Mouse (Mus musculus) gastrocnemius, adult 2 months (tissue): ENCODE measurements at regions not wholly inside any gene's neighbourhood (a gene's known extent, or its start where the extent isn't known, plus 50 kb on each side); places are given as distances from the start of the nearest gene placed in this dataset.
A peak's percentile ranks its signal among the peaks of the same experiment; 100 is the strongest.

Source experiments
- DNase-seq: peaks from one replicate; pipeline ENCODE4 v3.0.0; 2022
- H3K27ac ChIP-seq: fragments of 200-600 bp; 2 replicates; pipeline ENCODE4 v1.8.1; 2022; ENCODE audit warnings: mild to moderate bottlenecking
- H3K4me3 ChIP-seq: fragments of 200-600 bp; 2 replicates; pipeline ENCODE4 v1.8.1; 2022; ENCODE audit warnings: mild to moderate bottlenecking, moderate library complexity
- CTCF ChIP-seq: fragments of 200-600 bp; IDR thresholded peaks from 2 replicates; pipeline ENCODE4 v1.8.1; 2022; ENCODE audit warnings: antibody characterized with exemption, mild to moderate bottlenecking, moderate library complexity
- intact Hi-C: fragments of 180-260 bp; cut with DNase I; formaldehyde crosslinking; loops from one replicate; pipeline ENCODE4 v1.15.1; 2025

DNA sequence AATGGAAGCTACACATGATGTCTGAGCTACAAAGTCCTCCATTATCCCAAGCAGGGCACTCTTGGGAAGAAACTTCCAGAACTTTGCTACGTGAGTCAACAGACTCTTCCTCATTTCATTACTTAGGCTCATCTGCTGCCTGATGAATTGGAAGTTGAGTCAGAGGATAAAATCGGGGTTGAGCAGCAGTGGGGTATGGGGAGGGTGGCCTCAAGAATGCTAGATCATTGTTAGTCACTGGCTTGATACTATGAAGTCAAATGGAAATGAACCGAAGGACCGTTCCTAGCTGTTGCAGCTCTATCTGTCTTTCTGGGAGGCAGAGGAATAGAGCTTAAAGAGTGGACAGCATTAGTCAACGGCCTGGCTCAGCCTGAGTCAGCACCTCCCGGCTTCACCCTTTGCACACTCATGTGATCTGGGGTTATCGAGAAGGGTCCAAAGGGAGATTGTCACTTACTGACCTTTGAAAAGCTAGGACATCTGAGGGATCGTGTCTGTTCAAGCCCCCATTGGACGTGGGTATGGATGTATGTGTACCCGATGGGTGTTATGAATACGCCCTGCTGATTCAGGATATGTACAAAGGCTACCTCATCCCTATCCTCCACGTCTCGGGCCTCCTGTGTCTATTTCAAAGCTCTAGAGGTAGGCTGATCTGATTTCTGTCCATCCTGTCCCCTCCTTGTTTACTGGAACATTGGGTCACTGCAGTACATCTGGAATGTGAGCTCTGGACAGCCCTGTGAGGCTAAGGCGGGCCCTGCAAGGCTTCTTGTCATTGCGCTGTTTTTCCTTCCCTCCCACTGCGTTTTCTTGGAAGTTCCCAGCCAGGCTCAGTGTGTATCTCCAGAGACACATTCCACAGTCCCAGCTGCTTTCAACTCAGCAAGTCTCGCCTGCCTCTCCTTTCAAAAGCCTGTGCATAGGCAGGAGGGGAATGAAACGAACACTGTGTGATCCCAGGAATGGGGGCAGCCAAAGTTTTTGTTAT, 135.4 kb upstream of the Zfp648 start:
- H3K27ac ChIP-seq, result peak overlapping the region; percentile 84
- H3K4me3 ChIP-seq, result no peak overlapping the region
- no peak for TF ChIP-seq CTCF
- peak; percentile 78 for DNase-seq
- intact Hi-C loops, result no loop called here

DNA sequence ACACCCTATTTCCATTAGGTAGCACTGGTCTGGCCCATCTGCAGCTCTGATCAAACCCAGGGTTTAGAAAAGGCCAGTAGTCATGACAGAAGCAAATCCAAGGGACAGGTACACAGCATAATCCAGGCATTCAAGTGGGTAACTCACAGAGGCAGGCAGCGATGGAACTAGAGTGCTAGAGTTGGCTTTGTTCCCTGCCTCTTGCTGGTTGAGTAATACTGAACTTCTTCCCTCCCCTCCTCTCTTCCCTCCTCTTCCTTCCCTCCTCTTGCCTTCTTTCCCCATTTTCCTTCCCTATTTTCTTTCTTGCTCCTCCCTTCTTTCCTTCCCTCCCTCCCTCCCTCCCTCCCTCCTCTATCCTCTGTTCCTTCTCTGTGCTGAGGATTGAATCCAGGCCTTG, 133.1 kb upstream of the Zfp648 start:
- H3K4me3 ChIP-seq, result no peak overlapping the region
- no peak for TF ChIP-seq CTCF
- no peak for DNase-seq
- intact Hi-C loops, result no loop called here
- H3K27ac ChIP-seq, result no peak overlapping the region

DNA sequence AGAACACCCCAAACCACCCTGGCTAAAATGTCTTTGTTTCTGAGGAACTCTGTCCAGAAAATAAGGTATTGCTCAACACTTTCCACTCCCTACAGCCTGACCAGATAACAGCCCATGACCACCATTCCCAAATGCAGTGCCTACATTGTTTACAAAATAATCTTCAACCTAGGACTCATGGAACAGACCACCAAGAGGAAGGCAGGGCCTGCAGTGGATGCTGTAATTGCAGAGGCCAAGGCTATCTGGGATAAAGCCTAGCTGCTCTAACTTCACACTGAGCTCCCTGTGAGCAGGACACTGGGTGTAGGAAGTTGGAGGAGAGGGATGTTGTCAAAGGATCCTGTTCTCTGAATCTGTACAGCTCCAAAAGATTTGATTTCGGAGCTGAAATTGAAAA, 126.7 kb upstream of the Zfp648 start:
- Histone ChIP-seq H3K27ac (no peak overlapping the region), H3K4me3 (no peak overlapping the region)
- DNase-seq, result no peak
- TF ChIP-seq CTCF, result no peak
- intact Hi-C loops, result no loop called here

DNA sequence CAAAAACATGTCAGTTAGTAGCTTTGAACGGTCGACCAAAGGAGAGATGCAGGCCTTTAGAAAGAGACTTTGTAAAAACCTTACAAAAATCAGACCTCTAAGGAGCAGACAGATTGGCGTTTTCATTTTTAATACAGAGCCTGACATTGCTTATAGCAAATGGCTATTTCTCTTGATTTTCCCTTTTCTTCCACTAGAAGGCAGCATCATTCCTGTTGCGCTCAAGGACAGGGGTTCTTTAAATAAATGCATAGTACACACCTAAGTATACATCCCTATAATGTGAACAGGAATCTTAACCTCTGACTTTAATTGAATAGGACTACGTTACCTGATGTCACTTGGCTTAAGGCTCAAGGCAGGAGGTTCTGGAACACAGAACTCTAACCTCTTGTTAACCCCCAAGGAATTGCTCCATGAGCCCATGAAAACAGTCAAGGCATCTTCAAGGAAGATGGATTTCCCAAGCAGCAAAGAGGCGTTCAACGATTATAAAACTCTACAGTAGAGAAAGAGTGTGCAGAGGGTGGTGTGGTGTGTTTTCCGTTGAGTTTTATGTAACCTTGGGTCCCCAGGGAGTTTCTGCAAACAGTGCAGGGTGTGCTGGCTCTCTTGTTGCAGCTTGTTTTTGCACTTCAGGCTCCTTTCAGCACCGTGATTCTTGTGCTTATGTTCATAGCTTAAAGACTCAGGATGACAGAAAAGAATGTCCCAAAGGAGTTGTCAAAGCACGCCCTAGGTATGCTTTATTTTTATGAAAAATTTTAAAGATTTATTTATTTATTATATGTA, 124.1 kb upstream of the Zfp648 start:
- no peak for DNase-seq
- intact Hi-C loops, result loop anchor here (1.0 kb wide), 2 partner anchors 41 to 104 kb away; no protein-coding TSS in a partner anchor

DNA sequence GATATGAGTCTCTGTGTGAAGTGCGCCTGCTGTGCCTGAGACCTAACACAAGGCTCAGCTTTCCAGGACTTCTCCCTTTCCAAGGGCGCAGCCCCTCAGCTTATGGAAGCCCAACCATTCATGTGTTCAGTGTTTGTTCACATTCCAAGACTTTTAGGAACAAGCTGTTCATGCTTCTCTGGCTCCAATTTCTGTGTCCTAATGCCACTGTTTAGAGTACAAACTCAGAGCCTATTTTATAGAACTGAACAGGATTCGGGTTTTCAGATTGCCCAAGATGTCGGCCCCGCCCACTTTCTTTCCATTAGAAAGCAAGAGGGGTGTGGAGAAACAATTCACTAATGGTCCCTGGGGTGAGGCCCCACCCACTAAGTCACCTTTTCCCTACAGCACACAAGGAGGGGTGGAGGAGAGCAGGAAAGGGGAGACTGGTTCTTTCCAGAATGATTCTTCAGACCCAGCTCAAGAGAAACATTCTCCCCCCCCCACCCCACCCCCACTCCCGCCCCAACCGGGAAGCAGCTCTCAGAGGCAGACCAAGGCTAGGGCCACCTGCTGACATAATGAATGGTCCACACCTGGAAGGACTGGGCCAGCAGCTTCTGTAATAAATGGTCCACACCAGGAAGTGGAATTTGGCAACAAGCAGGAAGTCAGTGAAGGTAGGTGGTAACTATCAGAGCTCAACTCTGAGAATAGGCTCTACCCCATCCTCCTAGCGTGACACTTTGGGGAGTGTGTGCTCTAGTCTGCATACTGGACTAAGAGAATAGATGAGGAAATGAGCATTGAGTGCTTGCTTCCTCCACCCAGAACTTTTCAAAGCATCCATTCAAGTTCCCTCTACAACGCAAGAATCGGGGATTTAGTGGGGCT, 120.2 kb upstream of the Zfp648 start:
- Histone ChIP-seq H3K27ac (no peak overlapping the region), H3K4me3 (no peak overlapping the region)
- no peak for DNase-seq
- intact Hi-C loops, result no loop called here
- TF ChIP-seq CTCF, result no peak

More for the DNA sequence above, 124.1 kb upstream of the Zfp648 start:
- peak; percentile 73 for TF ChIP-seq CTCF
- 0 out of 2 replicates have a peak overlapping the region, but pooled peaks have one; percentile 0 for H3K27ac ChIP-seq
- H3K4me3 ChIP-seq, result no peak overlapping the region

DNA sequence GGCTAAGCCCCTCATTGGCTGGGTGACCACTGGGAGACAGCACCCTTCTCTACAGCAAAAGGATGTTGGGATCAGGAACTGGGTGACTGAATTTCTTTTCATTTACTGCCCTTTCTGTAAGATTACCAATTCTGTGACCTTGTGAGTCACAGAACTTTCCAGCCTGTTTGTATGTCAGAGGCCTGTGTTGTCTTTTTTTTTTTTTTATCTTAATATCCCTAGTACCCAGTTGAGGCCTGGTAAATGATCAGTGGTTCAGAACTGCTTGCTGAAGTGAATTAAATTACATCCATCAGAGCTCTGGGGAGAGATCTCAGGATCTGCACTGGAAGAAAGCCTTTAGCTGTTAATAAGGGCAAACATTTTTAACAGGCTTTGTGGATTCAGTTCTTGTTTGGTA, 114.8 kb upstream of the Zfp648 start:
- no peak overlapping the region for H3K4me3 ChIP-seq
- no peak overlapping the region for H3K27ac ChIP-seq
- intact Hi-C loops, result no loop called here
- DNase-seq, result no peak
- no peak for TF ChIP-seq CTCF

DNA sequence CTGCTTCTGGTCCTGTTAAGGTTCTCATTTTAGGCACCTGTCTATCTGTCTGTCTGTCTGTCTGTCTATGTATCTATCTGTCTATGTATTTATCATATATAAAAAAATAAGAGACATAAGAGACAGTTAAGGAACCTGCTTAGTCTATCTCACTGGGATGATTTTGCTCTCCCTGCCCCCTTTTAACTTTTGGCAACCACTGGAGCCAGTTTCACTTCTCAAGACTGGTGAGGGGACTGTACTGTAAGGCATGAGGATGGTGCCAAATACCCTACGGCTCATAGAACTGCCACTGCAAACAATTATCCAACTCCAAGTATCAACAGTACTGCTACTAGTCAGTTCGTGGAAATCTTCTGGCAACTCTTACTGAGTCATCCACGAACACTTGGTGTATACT, 111.2 kb upstream of the Zfp648 start:
- DNase-seq, result no peak
- Histone ChIP-seq H3K4me3 (no peak overlapping the region), H3K27ac (no peak overlapping the region)
- intact Hi-C loops, result no loop called here
- TF ChIP-seq CTCF, result no peak

DNA sequence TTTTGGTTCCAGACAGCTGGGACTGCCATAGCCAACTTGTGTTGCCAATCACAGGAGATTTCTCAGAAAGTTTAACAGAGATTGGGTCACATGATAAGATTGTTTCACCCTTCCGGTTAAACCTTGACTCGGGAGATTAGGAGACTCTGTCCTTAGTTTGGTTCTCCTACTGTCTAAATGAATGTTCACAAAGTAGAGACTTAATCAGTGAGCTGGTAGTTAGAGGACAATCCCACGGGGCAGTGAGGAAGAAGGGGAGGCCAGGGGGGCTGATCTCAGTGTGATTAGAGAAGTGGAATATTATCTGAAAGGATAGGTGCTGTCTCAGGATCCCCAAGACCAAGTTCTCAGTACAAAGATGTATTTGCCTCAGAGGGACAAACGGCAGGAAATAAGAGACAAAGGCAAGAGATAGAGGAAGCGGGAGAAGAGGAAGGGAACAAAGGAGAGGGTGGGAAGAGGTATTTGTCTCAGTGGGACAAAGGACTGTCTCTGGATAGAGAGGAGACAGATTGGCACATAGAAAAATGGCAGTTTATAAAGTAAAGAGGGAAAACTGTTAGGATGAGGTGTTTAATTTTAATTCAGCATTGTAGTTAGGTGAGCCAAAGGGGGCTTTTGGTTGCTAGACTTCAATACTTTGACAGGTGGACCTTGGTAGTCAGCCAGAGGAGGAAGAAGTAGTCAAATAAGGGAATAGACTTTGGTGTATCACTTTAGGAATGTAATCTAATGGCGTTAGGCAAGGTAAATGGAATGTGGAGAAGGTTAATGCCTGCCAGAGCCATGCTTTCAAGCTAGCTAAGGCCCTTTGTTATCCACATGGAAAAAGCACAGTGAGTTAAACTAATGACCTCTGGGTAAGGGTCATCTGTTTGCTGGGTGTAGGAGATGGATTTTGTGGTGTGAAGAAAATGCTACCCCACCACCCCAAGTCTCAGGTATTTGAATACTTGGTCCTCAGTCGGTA, 110.2 kb upstream of the Zfp648 start:
- Histone ChIP-seq H3K27ac (no peak overlapping the region), H3K4me3 (no peak overlapping the region)
- TF ChIP-seq CTCF, result no peak
- intact Hi-C loops, result no loop called here
- DNase-seq, result no peak

DNA sequence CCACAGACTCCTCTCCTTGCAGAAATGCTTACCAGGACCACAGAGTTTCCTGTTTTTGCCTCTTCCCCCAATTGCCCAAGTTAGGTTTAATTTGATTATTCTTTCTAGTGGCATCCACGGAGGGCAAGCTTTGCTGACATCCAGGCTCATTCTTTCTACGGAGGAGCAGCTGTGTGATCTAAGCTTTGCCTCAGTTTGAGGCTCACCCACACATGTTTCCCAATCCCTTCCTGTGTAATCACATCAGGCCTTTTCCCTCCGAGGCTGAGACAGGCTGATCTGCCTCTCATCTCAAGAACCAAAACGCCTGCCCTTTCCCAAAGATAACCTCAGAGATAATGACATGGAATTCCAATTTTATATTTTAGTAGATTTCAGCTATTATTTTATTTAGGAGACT, 107.4 kb upstream of the Zfp648 start:
- Histone ChIP-seq H3K27ac (no peak overlapping the region), H3K4me3 (no peak overlapping the region)
- TF ChIP-seq CTCF, result no peak
- no peak for DNase-seq
- intact Hi-C loops, result no loop called here

DNA sequence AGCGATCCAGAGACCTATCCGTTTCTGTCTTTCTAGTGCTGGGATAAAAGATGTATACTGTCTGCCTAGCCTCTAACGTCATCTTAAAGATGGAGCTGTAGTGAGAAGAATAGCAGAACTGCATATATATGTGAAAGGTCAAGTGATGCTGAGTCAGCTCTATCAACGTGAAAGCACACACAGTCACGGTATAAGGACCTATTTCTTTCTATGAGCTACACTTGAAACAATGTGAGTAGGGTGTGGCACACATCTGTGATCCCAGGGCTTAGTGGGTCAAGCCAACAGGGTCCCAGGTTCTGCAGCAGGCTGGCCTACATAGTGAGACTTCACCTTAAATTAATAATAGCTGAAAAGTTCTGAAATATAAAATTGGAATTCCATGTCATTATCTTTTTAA, 106.6 kb upstream of the Zfp648 start:
- DNase-seq, result no peak
- intact Hi-C loops, result no loop called here
- Histone ChIP-seq H3K4me3 (no peak overlapping the region), H3K27ac (no peak overlapping the region)
- TF ChIP-seq CTCF, result no peak

DNA sequence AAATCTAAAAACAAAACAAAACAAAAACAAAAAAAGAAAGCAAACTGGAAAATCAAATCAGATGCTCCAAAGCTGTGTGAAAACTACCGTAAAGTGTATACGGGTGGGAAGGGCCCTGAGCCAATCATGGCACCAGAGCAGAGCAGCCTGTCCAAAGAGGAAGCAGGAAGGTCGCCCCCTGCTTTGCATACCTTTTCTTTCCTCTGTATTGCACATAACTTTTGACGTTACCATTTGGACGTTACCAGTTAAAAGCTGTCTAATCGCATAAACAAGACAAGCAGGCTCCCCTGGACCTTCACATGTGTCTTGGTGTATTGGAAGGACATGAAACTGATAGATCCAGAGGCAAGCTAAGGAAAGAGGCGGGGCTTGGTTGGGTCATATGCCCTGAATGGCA, 104.9 kb upstream of the Zfp648 start:
- intact Hi-C loops, result no loop called here
- TF ChIP-seq CTCF, result no peak
- no peak overlapping the region for H3K27ac ChIP-seq
- no peak for DNase-seq
- no peak overlapping the region for H3K4me3 ChIP-seq
